Mouse (Mus musculus) ovary, postnatal 10 days (tissue): ENCODE data around the gene Trappc5.

Source experiments
- DNase-seq: peaks from one replicate; pipeline ENCODE4 v3.0.0; 2022; ENCODE audit warnings: low spot score

Gene Trappc5

DNA sequence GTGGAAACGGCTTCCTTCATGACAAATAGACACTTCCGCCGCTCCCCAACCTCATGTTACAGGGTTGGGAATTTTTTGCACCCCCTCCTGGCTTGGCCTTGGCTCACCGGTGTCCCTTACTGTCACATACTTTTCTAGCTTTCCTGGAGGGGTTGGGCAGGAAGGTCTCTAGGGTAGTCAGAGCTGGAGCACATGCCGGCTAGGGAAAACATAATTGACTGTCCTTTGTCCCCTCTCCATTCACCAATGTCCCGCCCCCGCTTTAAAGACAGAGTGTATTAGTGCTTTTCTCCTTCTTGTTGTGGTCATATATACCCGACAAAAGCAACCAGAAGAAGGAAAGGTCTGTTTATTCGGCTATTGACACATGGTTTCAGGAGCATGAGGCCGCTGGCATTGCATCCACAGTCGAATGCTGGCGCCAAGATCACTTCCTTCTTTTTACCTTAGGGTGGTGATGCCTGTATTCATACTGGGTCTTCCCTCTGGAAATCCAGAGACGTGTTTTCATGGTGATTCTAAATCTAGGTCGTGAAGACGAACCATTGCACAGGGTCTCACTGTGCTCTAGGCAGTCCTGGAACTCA is 987 bp downstream of the Trappc5 start:
- DNase-seq = no peak

DNA sequence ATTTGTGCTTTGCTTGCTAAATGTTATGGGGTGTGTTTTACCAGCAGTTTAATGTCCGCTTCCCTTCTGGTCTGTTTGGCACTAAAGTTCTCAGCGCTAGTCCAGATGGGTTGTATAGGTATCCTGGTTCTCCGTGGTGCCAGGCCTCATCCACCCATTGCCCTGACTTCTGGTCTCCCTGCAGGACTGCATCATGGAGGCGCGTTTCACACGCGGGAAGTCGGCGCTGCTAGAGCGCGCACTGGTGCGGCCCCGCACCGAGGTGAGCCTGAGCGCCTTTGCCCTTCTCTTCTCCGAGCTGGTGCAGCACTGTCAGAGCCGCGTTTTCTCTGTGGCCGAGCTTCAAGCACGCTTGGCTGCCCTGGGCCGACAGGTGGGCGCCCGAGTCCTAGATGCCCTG is 2.7 kb downstream of the Trappc5 start:
- no peak for DNase-seq

DNA sequence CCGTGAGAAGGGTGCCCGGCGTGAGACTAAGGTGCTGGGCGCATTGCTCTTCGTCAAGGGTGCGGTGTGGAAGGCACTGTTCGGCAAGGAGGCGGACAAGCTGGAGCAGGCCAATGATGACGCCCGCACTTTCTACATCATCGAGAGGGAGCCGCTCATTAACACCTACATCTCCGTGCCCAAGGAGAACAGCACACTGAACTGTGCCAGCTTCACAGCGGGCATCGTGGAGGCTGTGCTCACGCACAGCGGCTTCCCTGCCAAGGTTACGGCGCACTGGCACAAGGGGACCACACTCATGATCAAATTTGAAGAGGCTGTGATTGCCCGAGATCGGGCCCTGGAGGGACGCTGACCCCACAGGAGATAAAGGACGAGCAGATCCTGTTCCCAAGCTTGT is 3.1 kb downstream of the Trappc5 start:
- no peak for DNase-seq

DNA sequence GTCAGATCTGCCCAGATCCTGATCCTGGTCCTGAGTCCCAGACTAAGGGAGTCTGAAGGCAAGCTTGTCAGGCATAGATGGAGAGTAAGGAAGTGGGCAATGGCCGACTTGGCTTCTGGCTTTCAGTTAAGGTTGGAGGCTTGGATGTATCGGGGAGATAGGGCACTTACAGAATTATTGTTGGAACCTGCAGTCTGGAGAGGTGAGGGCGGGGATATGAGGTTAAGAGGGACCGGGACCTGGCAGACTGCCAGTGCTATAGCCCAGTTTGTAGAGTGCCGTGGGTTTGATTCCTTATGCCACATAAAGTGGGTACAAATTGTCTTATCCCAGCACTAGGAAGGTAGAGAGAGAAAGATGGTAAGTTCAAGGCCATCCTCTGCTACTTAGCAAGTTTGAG is 3.6 kb downstream of the Trappc5 start:
- no peak for DNase-seq

DNA sequence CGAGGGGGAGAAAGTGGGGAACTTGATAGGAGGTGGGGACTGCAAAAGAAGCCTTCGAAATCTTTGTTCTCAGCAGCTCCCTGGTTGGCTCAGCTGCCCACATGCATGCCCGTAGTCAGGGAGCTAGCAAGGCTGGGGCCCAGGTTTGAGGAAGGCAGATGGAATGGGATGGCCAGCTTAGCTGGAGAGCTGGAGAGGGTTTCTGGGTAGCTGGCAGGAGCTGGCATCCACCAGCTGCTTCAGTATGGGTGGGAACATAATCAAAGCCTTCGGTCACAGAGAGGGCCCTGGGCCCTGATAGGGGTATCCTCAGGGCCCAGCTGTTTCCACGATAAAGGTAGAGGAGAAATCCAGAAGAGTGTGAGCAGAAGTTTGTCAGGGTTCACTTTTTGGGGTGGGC is 6.3 kb downstream of the Trappc5 start:
- no peak for DNase-seq

DNA sequence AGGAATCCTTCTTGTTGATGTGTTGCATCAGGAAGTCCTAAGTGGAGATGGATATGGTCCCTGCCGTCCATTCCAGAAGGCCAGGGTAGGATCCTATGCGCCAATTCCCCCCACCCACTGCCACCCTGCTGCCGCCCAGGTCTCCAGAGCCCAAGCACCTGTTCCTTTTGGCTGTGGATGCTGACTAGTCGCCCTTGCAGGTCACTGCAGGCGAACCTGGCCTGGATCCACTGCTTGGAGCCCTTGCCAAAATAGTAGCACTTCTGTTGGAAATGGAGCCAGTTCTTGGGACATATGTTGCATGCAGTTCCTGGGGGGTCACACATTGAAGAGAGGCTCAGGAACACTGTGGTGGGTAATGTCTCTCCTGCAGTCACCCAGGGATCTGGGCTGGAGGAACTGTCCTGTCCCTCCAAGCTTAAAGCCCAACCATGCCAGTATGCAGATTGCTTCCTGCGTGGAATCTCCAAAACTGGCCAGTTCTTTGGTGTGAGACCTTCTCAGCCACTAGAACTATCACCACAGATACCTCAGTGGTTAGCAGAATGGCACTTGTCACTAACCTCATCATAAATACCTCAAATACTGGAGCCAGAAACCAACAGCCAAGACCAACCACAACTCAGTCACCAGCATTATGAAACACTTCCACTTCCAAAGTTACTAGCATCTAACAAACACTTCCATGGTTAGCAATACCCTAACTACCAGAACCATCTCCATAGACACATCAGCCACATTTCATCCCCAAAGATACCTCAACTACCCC is 7.5 kb downstream of the Trappc5 start:
- no peak for DNase-seq

DNA sequence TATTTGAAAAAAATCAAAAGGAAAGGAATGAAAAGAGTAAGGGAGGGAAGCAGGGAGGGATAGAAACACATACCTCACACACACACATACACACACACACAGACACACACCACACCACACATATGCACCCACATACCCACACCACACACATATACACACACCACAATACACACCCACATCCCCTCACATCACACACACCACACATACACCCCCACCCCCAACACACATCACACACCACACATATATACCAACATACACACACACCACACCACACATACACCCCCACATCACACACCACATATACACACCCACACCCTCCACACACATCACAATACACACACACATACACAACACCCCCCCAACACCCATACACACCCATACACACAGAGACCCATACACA is 8.4 kb downstream of the Trappc5 start:
- DNase-seq = no peak

DNA sequence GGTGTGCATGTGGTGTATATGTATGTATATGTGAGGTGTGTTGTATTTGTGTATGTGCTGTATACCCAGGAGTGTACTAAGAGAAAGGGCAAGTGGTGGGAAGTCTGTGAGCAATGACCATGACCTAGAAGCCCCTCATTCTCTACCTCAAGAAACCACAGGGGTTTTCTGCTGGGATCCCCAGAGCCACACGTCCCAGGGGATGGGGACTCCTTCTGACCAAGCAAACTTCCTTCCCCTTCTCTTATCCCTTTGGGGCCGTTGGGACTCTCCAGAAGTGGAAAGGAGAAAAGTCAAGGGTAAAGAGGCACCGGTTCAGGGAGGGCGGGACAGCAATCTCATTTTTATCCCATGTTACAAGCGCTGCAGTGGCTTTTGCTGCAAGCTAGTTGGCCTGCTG is 9.3 kb downstream of the Trappc5 start:
- no peak for DNase-seq

DNA sequence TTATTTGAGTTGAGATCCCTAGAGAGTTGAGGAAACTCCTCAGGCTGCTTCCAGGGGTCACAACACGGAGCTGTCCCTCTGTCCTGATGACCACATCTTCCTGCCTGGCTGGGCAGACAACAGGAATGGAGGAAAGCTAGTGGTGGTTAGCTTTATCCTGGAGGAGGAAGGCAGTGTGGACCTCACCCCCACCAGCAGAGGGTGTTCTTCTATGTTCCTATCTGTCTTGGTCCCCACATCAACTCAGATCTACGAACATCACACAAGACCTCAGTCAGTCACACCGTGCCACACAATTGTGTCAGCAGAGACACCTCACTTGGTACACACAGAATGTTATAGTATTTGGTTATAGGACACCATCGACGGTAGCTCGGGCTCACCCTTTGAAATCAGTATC is 11.4 kb downstream of the Trappc5 start:
- DNase-seq = no peak

DNA sequence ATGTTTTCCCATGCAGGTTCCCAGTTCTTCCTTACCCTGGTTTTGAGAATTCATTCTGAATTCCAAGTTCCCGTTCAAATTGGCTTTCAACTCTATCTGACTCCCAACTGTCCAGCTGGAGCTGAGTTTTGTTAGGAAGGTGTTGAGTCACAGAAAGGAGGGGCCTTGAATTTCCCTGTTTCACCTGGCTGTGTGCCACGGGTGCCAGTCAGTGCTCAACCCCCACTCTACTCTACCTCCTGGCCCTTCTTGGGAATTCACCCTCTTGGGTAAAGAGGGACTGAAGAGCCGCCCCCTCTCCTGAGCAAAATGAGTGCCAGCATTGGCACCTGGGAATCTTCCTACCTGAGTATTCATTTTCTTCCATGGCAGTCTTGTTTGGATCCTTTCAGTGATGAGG is 14.7 kb downstream of the Trappc5 start:
- no peak for DNase-seq

DNA sequence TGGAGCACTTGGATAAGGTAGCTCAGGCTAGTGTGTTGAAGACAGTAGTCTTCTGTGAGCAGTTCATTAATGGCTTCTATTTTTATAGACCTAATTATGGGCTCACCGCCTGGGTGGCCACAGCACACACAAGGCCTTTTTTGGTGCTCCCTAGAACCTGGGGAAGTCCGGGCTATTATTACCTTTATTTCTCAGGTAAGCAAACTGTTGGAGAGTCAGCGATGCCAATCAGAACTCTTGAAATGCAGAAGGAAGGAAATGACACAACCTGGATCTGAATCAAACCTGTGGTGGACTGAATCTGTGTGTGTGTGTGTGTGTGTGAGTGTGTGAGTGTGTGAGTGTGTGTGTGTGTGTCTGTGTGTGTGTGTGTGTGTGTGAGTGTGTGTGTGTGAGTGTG is 18.0 kb downstream of the Trappc5 start, which contains the start of gene Fcer2a:
TSS of gene Fcer2a (minus strand) at position 55 of the 400 bp plus-strand sequence.
- no peak for DNase-seq

DNA sequence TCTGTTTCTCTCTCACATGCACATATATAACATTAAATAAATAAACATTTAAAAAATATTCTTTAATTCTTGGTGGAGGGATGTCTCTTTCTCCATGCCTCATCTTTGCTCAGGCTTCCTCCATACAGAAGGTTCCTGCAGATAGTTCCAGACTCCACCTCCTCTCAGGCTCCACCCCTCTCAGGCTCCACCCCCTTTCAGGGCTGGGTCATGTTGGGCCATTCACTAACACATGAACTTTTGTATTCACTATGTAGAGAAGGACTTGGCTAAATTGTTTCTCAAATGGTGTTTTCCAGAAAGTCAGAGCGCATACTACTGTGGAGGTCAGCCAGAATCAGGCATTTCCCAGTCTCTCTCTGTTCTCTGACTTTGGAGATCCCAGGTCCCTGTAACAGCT is 25.4 kb downstream of the Trappc5 start:
- no peak for DNase-seq

DNA sequence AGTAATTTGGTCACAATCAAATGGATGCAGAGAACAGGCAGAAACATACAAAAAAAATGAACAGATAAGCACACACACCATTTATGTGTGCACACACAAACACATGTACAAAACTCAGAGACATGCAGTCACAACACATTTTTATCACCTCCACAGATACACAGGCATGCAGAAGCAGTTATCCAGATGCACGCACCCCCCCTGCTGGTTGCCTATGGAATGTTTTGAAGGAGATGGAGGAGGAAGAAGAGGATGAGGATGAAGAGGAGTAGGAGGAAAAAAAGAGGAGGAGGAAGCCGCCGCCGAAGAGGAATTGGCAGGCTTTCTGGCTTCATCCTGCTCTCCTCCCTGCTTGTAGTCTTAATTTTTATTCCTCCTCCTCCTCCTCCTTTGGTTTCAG is 29.6 kb downstream of the Trappc5 start:
- no peak for DNase-seq

DNA sequence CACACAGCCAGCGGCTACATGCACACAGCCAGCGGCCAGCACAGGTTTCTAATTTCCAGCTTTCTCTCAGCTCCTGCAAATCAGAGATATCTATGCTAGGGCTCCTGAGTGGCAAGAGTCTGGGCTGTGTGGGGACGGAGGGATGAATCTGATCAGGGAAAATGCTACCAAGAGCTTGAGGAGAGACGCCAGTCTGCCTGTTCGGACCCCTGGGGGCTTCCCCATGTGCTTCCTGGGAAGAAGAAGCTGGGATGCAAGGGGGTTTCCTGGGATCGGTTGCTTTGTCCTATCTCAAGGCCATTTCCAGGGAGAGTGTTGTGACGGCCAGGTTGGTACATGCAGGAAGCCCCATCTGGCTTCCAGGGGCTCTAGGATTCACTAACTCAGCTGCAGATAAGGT is 31.5 kb downstream of the Trappc5 start:
- no peak for DNase-seq

DNA sequence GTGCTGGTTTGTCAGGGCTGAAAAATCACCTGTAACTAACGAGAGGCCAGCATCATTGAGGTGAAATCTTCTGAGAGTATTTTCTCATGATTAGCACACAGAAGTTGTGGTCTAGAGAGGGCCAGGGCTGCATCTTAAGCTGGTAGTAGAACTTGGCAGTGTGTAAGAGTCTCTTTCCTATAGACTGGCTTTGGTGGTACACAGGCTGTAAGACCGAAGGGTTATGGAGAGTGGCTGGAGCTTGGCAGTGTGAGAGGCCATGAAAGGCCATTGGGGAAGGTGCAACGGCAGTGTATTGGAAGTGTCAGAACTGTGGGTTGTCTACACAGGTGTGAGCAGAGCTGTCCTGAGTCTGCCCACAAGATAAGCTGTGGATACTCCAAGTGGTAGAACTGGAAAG is 34.2 kb downstream of the Trappc5 start:
- DNase-seq = no peak

DNA sequence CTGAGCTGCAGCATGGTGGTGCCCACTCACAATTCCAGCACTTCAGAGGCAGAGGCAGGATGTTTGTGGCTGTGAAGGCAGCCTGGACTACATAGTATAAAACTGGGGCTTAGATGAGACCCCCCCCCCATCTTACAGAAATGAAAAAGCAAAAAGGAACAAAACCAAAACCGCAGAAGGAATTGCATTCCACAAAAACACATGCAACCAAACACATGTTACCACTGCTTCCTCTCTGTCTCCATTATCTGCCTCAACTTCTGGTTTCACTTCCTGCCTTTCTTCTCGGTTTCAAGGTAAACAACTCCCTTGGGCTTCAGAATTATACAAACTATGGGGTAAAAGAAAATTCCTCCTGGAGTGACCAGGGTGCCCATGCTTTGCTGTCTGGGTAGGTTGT is 35.5 kb downstream of the Trappc5 start:
- no peak for DNase-seq

DNA sequence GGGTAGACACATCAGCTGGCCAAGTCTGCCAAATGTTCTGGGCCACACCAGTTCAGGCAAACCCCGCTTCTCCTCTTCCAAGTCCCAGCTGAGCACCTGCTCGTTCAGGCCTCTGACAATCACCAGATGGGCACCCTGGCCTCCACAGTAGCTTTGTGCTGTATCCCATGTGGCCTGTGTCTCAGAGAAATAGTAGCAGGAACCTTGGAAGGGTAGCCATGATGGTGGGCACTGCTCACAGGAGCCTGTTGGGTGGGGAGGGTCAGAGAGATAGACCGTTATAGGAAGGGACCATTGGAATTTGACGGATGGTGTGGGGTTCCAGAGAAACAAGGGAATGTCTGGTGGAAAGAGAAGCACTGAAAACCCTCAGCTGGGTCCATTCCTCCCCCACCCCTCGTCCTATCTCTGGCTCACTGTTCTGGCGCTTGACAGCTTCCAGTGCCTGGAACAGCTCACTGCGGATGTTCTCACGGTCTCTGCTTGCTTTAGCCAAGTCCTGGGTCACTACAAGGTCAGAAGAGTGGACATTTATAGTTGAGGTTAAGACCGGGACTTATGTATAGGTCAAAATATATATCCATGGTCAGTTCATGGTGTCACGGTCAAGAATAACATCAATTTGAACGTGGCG is 41.3 kb downstream of the Trappc5 start:
- no peak for DNase-seq

DNA sequence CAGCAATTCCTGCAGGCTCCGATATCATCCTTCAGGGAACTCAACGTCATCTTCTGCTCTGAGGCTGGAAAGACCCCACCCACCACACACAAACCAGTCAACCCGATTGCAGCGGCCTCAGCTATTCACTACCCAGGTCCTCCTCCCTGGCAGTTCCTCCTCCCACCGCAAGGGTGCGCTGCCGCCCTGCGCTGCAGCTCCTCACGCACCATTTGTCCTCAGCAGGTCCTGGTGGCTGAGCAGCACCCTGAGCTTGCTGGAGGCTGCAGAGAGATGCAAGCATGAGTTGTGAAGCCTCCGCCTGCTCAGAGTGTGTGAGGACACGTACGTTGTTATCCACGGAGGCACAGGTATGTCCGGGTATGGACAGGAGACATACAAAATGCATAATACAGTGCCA is 42.5 kb downstream of the Trappc5 start:
- DNase-seq = peak; percentile 13

DNA sequence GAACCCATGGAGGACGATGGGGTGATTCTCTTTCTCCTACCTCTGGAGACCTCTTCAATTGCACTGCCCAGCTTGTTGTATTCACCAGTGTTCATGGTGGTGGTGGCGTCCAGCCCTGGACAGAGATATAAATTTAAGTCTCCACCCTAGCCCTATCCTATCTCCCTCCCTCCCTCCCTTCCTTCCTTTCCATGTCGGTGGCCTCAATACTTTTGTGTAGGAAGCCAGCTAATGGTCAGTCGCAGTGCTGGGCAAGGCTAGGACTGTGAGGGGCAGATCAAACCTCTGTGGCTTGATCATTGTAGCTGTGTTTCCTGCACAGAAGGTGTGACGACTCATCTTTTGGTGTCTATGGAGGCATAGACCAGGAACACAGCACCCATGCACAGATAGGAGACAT is 44.5 kb downstream of the Trappc5 start, which contains the start of gene Clec4g:
TSS of gene Clec4g (minus strand) at position 101 of the 400 bp plus-strand sequence.
- DNase-seq = no peak

DNA sequence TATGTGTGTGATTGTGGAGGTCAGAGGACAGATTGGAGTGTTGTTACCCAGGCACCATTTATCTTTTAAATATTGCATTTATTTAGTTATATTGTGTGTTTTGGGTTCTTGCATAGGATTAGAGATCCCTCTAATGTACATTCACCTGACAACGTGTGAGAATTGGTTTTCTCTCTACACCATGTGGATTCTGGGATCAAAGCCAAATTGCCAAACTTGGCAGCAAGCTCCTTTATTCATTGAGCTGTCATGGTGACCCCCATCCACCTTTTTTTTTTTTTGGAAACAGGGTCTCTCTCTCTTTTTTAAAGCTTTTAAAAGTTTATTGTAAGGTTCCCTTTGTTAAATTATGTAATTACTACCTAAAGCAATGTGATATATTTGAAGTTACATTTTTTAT is 44.9 kb downstream of the Trappc5 start:
- no peak for DNase-seq
